Mouse (Mus musculus) mouse trophoblast stem cell (cell line): ENCODE data around the gene Syn3.
"Not testable (repeated sequence)": the region's sequence is repeated elsewhere in the genome, so short reads cannot be mapped to it uniquely, and the experiment has no call there.

Source experiments
- in situ Hi-C, 2 experiments: fragments of 300-500 bp; cut with MseI, MboI; formaldehyde crosslinking; loops; 2 replicates in 1 of 2; 3 replicates in 1 of 2; pipeline ENCODE4 v1.15.1; 2025

The Syn3 gene

DNA sequence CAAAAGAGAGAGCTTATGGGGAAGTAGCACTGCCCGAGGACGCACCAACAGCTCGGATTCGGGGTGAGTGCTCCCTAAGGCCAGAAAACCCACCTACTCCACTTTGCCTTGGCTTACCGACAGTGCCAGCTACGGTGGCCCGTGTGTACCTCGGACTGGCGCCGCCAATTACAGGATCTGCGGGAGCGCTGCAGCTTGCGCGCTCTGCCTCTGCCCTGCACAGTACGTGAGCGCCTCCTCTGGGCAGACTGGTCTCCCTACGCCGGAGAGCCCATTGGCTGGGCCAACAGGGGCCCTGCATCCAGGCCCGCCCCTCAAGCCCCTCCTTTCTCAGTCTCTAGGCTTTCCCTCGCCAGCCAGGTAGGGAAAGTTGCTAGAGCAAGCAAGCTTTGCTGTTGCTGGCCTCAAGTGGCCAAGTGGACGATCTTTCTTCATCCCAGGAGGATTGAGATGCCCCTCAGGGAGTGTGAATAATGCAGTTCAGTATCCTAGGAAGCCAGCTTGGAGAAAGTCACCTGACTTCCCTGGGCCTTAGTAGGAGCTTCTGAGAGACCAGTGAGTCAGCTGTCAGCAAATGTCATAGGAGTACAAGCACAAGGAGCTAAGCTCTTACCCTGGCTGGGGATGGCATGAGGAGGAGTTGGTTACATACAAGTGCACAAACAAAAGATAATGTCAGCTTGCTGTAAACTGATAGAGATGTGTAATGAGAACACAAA, at the start of gene Syn3:
Syn3 (minus strand) TSS at position 224 of the 719 bp plus-strand sequence.
- in situ Hi-C loops: no loop called here

- in situ Hi-C loops: not testable (repeated sequence)
Measured at GRCm38 (mm10) chr10:86526357-86526874, 27.7 kb upstream of the Syn3 start.

GRCm38 (mm10) chr10:86513801-86514200, 15.1 kb upstream of the Syn3 start:
- in situ Hi-C loops: no loop called here

DNA sequence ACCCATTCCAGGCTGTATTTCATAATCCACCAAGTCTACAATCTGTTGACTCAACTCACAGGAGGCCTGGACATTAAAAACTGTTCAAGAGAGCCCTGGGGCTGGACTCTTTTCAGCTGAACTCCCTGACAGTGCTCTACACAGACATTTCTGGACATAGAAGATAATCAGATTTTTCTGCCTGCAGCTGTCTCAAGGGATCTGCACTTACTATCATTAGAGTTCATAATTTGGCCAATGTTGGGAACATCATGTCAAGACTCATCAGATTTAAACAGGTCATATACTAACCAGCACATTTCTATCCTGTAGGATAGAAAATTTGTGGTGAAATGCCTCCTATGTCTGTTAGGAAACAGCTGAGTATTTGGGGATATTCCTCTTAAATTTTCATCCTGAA, 12.2 kb upstream of the Syn3 start:
- in situ Hi-C loops: no loop called here

- in situ Hi-C loops: no loop called here
Measured at GRCm38 (mm10) chr10:86502063-86502462, 3.4 kb upstream of the Syn3 start.

DNA sequence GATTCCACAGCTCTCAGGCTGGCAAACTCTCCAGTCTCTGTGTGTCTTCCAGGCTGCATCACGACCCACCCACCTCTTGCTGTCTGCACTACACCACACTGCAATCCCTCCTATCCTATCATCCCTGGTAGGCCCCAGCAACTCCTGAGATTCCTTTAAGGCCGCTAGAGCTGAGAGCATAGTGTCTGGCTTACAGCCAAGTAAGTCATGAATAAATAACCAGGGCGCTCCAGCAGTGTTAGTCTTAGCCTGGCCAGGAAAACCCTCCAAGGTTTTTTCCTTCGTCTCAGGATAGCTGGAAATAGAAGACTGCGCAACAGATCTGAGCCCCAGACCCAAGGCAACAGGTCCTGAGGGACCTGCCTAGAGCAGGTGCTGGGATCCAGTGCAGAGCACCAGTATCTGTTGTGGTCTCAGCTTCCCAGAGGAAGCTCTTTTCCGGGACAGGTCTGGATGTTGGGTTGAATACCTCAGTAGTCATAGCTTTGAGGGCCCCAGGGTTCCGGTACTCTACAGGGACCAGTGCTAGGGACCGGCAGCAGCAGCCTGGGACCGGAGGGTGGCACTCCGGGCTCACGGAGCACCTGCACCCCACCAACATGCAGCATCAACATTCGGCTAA, 534 bp downstream of the Syn3 start:
- in situ Hi-C loops: no loop called here

DNA sequence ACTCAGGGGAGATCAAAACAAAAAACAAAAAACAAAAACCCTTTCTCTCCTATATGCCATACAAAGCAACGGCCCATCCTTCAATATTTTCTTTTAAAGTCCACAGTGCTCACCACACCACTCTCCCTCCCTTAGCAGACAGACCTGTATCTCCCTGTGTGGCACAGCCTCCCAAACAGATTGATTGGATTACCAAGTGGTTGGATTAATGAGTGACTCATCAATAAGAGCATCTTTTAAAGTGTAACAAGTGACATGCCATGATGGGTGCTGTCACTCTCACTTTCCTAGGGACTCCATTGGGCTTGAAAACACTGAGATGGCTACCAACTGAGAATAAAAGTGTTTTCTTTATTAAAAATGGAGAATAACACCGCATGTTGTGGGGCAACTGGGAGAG, 2.8 kb downstream of the Syn3 start:
- in situ Hi-C loops: no loop called here

DNA sequence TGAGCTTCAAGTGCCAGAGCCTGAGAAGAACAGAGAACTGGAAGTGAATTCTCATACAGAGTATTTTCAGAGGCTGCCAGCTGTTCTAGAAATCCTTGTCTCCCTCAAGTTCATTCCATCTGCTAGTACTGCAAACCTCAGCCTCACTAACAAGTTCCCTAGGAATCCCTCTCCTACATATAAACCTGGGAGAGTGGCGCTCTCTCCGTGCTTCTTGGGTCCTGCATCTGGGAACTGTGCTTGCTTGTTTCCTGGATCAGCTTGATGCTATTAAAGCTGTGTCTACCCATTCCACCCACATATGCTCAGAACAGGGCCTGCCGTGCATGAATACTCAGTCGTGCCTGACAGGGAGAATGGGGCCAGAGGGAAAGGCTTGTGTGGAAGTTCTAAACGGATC, 5.6 kb downstream of the Syn3 start:
- in situ Hi-C loops: no loop called here

DNA sequence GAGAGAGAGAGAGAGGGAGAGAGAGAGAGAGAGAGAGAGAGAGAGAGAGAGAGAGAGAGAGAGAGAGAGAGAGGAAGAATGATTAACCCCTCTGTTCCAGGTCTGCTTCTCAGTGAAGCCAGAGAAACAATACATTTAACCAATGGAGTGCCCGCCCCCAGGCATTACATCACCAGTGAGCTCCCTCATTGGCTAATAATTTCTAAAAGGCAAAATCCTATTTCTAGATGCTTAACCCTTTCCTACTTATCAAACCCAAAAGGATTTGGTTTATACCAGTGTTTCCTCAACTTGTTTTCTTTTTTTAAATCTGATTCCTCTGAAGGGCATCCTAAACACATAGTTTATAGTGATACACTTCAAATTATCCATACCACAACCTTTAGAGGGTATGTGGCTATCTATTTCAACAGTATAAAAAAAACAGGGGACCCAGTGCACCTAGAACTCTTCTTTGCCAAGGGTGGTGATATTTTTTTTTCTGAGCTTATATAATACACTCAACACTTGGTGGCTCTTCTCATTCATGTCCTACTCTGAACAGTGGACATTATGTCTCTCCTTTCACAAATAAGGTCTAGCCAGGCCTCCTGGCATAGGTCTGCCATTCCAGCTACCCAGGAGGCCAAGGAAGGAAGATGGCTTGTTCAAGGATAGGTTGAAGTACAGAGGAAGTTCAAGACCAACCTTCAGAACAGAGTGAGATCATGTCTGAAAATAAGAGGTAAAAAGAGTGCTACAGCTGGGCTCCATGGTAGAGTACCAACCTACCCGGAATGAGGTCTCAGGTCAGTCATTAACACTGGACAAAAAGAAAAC, 6.4 kb downstream of the Syn3 start:
- in situ Hi-C loops: no loop called here

DNA sequence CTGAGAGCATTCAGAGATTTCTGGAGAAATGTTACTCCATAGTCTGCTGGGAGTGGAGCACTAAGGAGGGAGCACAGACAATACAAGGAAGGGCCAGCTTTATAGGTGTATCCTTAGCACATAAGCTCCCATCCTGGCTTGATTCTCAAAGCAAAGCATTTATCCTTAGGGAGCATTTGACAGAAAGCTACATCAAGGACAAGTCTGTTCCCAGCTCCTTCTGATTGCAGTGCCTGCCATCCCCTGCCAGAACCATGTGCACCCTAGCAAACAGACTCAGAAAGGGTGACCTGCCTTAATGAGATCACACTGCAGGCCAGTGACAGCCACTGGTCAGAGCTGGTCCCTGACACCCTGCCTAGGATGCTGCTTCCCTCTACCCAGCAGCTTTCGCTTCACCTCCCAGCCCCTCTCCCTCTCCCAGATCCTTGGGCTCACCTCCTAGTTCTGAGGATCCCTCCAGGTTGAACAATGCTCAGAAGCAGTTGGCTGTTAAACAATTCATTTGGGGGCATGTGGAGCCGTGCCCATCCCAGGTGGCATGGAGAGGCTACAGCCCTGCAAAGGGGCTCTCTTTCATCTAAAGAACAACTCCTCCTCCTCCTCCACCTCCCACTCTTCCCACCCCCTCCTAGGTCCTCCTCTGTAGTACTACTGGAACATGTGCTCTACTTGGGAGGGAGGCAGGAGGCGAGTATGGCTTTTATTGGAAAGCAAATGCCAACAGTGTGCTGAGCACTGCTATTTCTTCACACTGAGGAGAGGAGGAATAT, 7.2 kb downstream of the Syn3 start:
- in situ Hi-C loops: no loop called here

DNA sequence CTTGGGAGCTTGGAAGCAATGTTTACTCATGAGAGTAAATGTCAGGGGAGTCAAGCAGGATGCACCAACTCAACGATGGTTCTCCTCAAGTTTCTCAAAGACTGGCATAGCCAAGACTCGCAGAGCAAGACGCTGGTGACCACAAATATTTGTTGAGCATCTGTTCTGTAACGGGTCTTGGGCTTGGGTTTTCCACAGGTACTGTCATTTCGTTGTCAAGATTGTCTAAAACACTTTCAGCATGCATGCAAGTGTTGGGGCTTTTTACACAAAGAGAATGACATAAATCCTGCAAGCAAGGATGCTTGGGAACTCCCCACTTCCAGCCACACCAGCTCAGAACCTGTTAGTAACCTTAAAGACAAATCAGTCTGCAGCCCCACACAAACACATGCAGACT, 10.2 kb downstream of the Syn3 start:
- in situ Hi-C loops: no loop called here

- in situ Hi-C loops: no loop called here
Measured at GRCm38 (mm10) chr10:86485971-86486370, 12.7 kb downstream of the Syn3 start.

DNA sequence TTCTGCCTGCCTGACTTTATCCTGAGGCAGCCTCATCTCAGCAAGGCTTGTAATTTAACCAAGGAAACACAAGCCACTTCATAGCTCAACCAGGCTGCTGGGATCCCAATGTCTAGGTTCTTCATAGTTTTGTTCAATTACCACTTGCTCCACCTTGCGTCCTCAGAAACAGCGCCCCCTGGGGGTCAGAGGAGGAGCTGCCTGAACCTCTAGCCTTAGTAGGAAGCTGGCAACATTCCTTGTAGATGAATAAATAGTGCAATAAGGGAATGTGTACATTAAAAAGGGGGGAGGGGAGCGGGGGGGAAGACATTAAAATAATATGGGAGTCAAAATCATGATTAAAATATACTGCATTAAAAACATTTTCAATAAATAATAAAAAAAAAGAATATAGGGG, 14.7 kb downstream of the Syn3 start:
- in situ Hi-C loops: no loop called here

GRCm38 (mm10) chr10:86482496-86482895, 16.2 kb downstream of the Syn3 start:
- in situ Hi-C loops: no loop called here

DNA sequence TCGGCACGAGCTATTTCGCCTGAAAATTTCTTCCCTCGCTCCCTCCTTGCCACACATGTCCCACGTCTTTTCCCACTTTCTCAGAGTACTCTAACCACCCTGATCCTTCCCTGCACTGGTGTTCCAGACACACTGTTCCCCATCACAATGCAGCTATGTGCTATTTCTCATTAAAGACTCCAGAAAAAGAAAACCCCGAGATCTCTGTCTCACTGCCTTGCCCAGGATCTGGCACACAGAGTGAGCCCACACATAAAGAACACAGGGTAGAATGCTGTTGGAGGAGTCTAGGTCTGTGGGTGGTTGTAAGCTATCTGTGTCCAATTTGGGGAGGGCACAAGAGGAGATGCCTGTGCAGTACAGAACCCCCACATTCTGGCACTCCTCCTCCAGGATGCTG, 18.0 kb downstream of the Syn3 start:
- in situ Hi-C loops: no loop called here

GRCm38 (mm10) chr10:86479718-86480121, 19.0 kb downstream of the Syn3 start:
- in situ Hi-C loops: no loop called here

- in situ Hi-C loops: no loop called here
Measured at GRCm38 (mm10) chr10:86476720-86477119, 22.0 kb downstream of the Syn3 start.

- in situ Hi-C loops: no loop called here
Measured at GRCm38 (mm10) chr10:86475270-86475669, 23.4 kb downstream of the Syn3 start.

DNA sequence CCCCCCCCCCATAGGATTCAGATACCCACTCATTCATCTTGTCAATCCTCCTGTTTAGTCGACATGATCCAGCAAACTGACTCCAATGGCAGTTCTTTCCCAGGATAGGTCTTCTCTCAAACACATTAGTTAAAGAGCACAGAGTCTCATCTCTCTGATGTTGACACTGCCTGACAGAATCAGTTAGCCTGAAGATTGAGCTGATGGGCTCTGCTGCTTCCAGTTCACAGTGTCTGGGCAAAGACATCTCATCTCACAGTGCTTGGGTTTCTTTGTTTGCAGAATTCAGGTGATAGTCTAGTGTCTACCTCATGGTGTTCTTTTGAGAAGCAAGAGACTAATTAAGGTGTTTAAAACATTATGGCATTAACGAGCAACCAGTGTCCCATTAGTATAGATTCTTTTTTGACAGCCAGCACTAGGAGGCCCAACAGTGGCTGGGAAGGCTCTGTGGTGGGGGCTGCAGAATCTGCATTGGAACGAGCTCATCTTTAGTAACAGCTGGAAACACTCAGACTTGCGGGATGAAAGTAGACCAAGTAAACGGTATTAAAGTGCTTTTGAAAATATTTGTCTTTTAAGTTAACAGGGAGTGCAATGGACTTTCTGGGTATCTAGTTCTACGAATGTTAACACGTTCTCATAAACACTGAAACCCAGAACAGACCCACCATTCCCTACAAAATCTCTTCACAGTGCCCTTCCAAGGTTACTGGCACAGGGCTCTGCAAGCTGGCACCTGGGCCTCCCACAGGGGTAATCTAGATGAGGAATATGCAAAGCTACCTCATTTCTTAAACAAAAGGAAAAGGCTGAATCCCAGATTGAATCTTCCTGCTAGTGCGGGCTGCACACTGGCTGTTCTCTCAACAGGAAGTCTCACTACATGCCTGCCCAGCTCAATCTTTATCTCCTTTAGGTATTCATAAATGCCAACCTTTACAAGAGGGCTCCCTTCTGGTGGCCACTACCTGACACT, 24.2 kb downstream of the Syn3 start:
- in situ Hi-C loops: loop anchor here in 1 of 2 experiments (25.0 kb wide), 1 partner anchor 512 kb away; the partner anchor contains the start of gene Rtcb

DNA sequence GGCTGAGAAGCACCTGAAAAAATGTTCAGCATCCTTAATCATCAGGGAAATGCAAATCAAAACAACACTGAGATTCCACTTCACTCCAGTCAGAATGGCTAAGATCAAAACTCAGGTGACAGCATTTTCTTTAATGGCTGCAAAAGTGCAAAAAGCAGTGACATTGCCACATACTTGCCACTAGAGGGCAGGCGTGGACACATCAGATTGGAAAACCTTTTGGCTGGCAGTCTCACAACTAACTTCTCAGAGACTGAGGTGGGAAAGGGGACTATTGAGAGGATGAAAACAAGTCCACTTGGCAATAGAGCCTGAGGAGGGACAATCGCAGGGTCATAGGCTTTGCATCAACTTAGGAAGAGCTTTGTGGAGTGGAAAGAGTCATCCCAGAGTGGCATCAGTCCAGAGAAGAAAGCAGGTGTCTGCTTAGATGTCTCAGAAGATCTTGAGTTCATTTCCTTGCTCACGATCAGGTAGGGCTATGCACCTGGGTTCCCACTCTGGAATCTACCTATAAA, 25.0 kb downstream of the Syn3 start:
- in situ Hi-C loops: loop anchor here in 1 of 2 experiments (25.0 kb wide), 1 partner anchor 511 kb away; the partner anchor contains the start of gene Rtcb
